ENCODE assay signal across 17 mouse cellular contexts in genomic region chr9:35334536-35334935, GRCm38 (mm10).
DNase-seq lines count a peak whose midpoint lies in the region; ATAC-seq and TF ChIP-seq lines count a peak whose summit lies in the region.
"Had no signal": no experiment of that assay in that cellular context is flagged by ENCODE, and none has a peak within 500 bp of the region (broad histone marks: within the 10 kb centered on the region; RNA-seq: fewer than 3 reads in every experiment).

No protein-coding gene starts in this region.

- TF ChIP-seq CTCF in cerebellum, adult 2 months (IDR thresholded peaks at IDR 0.05; ENCODE audit: borderline replicate concordance, insufficient read depth, low read depth, low read length): no peak

- no peak overlapping the region for H3K4me3 ChIP-seq in cerebellum, adult 2 months (replicated peaks; ENCODE audit: insufficient read depth, low read depth, low read length)
- H3K4me3 ChIP-seq in heart, embryonic 15.5 days: no peak overlapping the region
- H3K4me3 ChIP-seq in embryonic facial prominence, embryonic 15.5 days (replicated peaks): no peak overlapping the region
- no peak overlapping the region for H3K4me3 ChIP-seq in limb, embryonic 14.5 days (replicated peaks; ENCODE audit: low read length)
- H3K4me3 ChIP-seq: midbrain, embryonic 12.5 days; myocyte had no signal

- H3K9ac ChIP-seq in heart, embryonic 15.5 days: no peak overlapping the region
- H3K9ac ChIP-seq in embryonic facial prominence, embryonic 15.5 days: no peak overlapping the region
- H3K9ac ChIP-seq in limb, embryonic 14.5 days (ENCODE audit: low read depth, low read length, severe bottlenecking): no peak overlapping the region
- H3K9ac ChIP-seq: midbrain, embryonic 12.5 days had no signal

- no peak for ATAC-seq in heart, embryonic 15.5 days (replicated peaks; ENCODE audit: insufficient number of reproducible peaks, insufficient read depth, low FRiP score, low read depth)
- no peak for ATAC-seq in embryonic facial prominence, embryonic 15.5 days (ENCODE audit: insufficient number of reproducible peaks, low FRiP score, low TSS enrichment, low read depth)
- no peak for ATAC-seq in limb, embryonic 14.5 days (ENCODE audit: low FRiP score, low read depth)

- no peaks in the 10 kb centered on the region for H3K36me3 ChIP-seq in heart, embryonic 15.5 days
- H3K36me3 ChIP-seq in embryonic facial prominence, embryonic 15.5 days: no peaks in the 10 kb centered on the region
- no peaks in the 10 kb centered on the region for H3K36me3 ChIP-seq in limb, embryonic 14.5 days (ENCODE audit: control insufficient read depth, insufficient read depth, low read length)
- H3K36me3 ChIP-seq: midbrain, embryonic 12.5 days had no signal

- peak overlapping the region; percentile 95 for H3K27ac ChIP-seq in cerebellum, adult 2 months (ENCODE audit: insufficient read depth, low read length)
- peak overlapping the region; percentile 80 for H3K27ac ChIP-seq in heart, embryonic 15.5 days
- H3K27ac ChIP-seq in embryonic facial prominence, embryonic 15.5 days (replicated peaks): peak overlapping the region; percentile 74
- H3K27ac ChIP-seq in limb, embryonic 14.5 days (replicated peaks; ENCODE audit: low read depth, low read length): peak overlapping the region; percentile 76
- H3K27ac ChIP-seq: midbrain, embryonic 12.5 days had no signal

- H3K27me3 ChIP-seq in cerebellum, adult 2 months (ENCODE audit: control insufficient read depth, insufficient read depth, low read length): no peaks in the 10 kb centered on the region
- H3K27me3 ChIP-seq in heart, embryonic 15.5 days: no peaks in the 10 kb centered on the region
- H3K27me3 ChIP-seq in embryonic facial prominence, embryonic 15.5 days: no peaks in the 10 kb centered on the region
- no peaks in the 10 kb centered on the region for H3K27me3 ChIP-seq in limb, embryonic 14.5 days (ENCODE audit: control insufficient read depth, insufficient read depth, low read length)
- H3K27me3 ChIP-seq: CH12.LX had no signal

- no peak for TF ChIP-seq POLR2A in cerebellum, adult 2 months (IDR thresholded peaks at IDR 0.05; ENCODE audit: borderline replicate concordance, insufficient read depth, low read length)
- TF ChIP-seq POLR2A in limb, embryonic 14.5 days (IDR thresholded peaks at IDR 0.05; ENCODE audit: borderline replicate concordance, extremely low read depth, insufficient read depth, insufficient read length): no peak

- intact Hi-C loops in heart, postnatal 10 days (cut with DNase I): no loop called here

- peaks cover 58% of the 10 kb centered on the region for H3K4me1 ChIP-seq in cerebellum, adult 2 months (ENCODE audit: control insufficient read depth, insufficient read depth, low read length)
- peaks cover 82% of the 10 kb centered on the region for H3K4me1 ChIP-seq in heart, embryonic 15.5 days (replicated peaks)
- peaks cover 91% of the 10 kb centered on the region for H3K4me1 ChIP-seq in embryonic facial prominence, embryonic 15.5 days
- H3K4me1 ChIP-seq in limb, embryonic 14.5 days (ENCODE audit: control insufficient read depth, insufficient read depth, low read length): peaks cover 89% of the 10 kb centered on the region

- H3K4me2 ChIP-seq in heart, embryonic 15.5 days: no peak overlapping the region
- H3K4me2 ChIP-seq in embryonic facial prominence, embryonic 15.5 days (replicated peaks): no peak overlapping the region
- no peak overlapping the region; the same call in 1 of the 2 replicates for H3K4me2 ChIP-seq in limb, embryonic 14.5 days (replicated peaks; ENCODE audit: low read depth, low read length, severe bottlenecking)
- H3K4me2 ChIP-seq: midbrain, embryonic 12.5 days had no signal

- no peaks in the 10 kb centered on the region for H3K9me3 ChIP-seq in heart, embryonic 15.5 days (replicated peaks)
- H3K9me3 ChIP-seq in embryonic facial prominence, embryonic 15.5 days (replicated peaks): no peaks in the 10 kb centered on the region
- H3K9me3 ChIP-seq in limb, embryonic 14.5 days (ENCODE audit: control insufficient read depth, low read length): no peaks in the 10 kb centered on the region
- H3K9me3 ChIP-seq: midbrain, embryonic 12.5 days had no signal

- 67% methylated on average over 5 of the region's 5 CpGs for WGBS in cerebellum, adult 2 months
- 65% methylated on average over 5 of the region's 5 CpGs for WGBS in heart, embryonic 15.5 days
- WGBS in embryonic facial prominence, embryonic 15.5 days: 46% methylated on average over 5 of the region's 5 CpGs
- WGBS in limb, embryonic 14.5 days: 69% methylated on average over 5 of the region's 5 CpGs

- no peak for DNase-seq in cerebellum, adult 2 months
- DNase-seq in cerebellum, adult 11-12 months: no peak
- no peak for DNase-seq in heart, postnatal 10 days
- no peak for DNase-seq in limb, embryonic 14.5 days (ENCODE audit: low spot score)
- DNase-seq in urinary bladder, postnatal 10 days (ENCODE audit: low spot score): no peak
- no peak for DNase-seq in left cerebral cortex, adult 9 months (ENCODE audit: low spot score in 2 of 2)
- DNase-seq: cerebellum, adult 11 months; kidney, adult 2 months; kidney, postnatal 36 days; liver; lung, adult 2 months; right cerebral cortex, postnatal 14 days had no signal
